Mouse (Mus musculus) olfactory bulb, adult 2 months (tissue): ENCODE data around the gene Hnrnpul1.

ENCODE experiments used
- CTCF ChIP-seq: fragments of 200-500 bp; IDR thresholded peaks from 2 replicates; pipeline ENCODE4 v1.5.1; 2012; ENCODE audit warnings: low read depth, mild to moderate bottlenecking, low read length, moderate library complexity; ENCODE audit not compliant: insufficient read depth
- POLR2A ChIP-seq: fragments of 200-500 bp; IDR thresholded peaks from 2 replicates; pipeline ENCODE4 v1.6.1; 2012; ENCODE audit warnings: mild to moderate bottlenecking, low read depth, low read length, moderate library complexity; ENCODE audit not compliant: insufficient read depth

- TF ChIP-seq CTCF: no peak
- no peak for TF ChIP-seq POLR2A
These were observed 26.2 kb upstream of the Hnrnpul1 start for GRCm38 (mm10) chr7:25780753-25781152.
